Mouse (Mus musculus): ENCODE measurements around the gene Slc12a6.

Slc12a6 gene

GRCm38 (mm10) chr2:112391346-112392000, 125.8 kb downstream of the Slc12a6 start:
- DNase-seq (ENCODE audit: low spot score in 2 of 2): no peak

- DNase-seq (ENCODE audit: low spot score in 2 of 2): no peak
These were observed 127.1 kb downstream of the Slc12a6 start for GRCm38 (mm10) chr2:112392689-112393088.

- no peak for DNase-seq (ENCODE audit: low spot score in 2 of 2)
These were observed 128.3 kb downstream of the Slc12a6 start for GRCm38 (mm10) chr2:112393958-112394357.

GRCm38 (mm10) chr2:112396649-112397048, 131.0 kb downstream of the Slc12a6 start:
- DNase-seq (ENCODE audit: low spot score in 2 of 2): no peak

- DNase-seq (ENCODE audit: low spot score in 2 of 2): no peak
These were observed 141.4 kb downstream of the Slc12a6 start for GRCm38 (mm10) chr2:112407030-112407429.
